Mouse (Mus musculus) v-Abl transformed pro-B cells (cell line): ENCODE data around the gene Gm12789.
"Not testable (repeated sequence)": the region's sequence is repeated elsewhere in the genome, so short reads cannot be mapped to it uniquely, and the experiment has no call there.

Experiments used
- in situ Hi-C, 2 experiments: fragments of 400-800 bp; cut with MboI; formaldehyde crosslinking; loops; one replicate each; pipeline ENCODE4 v1.15.1; 2025; ENCODE audit not compliant: unreplicated experiment in 2 of 2

Gm12789 gene

GRCm38 (mm10) chr4:101986326-101986725 lies at the start of gene Gm12789:
TSS of gene Gm12789 (plus strand) at chr4:101986626.
- in situ Hi-C loops: loop anchor here in 1 of 2 experiments (25.0 kb wide), 1 partner anchor 324 kb away; no protein-coding TSS in a partner anchor

GRCm38 (mm10) chr4:101940107-101940506 lies 46.3 kb upstream of the Gm12789 start, which contains the start of gene Gm12794:
TSS of gene Gm12794 (plus strand) at chr4:101940407.
- in situ Hi-C loops: not testable (repeated sequence)

GRCm38 (mm10) chr4:101980949-101981348 lies 5.5 kb upstream of the Gm12789 start, which contains the start of gene Gm12790:
TSS of gene Gm12790 (minus strand) at chr4:101981049.
- in situ Hi-C loops: loop anchor here in 1 of 2 experiments (25.0 kb wide), 1 partner anchor 319 kb away; no protein-coding TSS in a partner anchor

GRCm38 (mm10) chr4:101985678-101986077 lies 748 bp upstream of the Gm12789 start:
- in situ Hi-C loops: loop anchor here in 1 of 2 experiments (25.0 kb wide), 1 partner anchor 323 kb away; no protein-coding TSS in a partner anchor

GRCm38 (mm10) chr4:101997426-101997825 lies 11.0 kb downstream of the Gm12789 start:
- in situ Hi-C loops: loop anchor here (5.0 to 25.0 kb wide), 4 partner anchors 335 to 613 kb away; no protein-coding TSS in a partner anchor

GRCm38 (mm10) chr4:101998267-101998922 lies 12.0 kb downstream of the Gm12789 start:
- in situ Hi-C loops: loop anchor here (5.0 to 25.0 kb wide), 4 partner anchors 336 to 614 kb away; no protein-coding TSS in a partner anchor

- in situ Hi-C loops: no loop called here
These were observed 40.2 kb downstream of the Gm12789 start for GRCm38 (mm10) chr4:102026619-102027018.
